Mouse (Mus musculus) liver, postnatal 0 days (tissue): ENCODE measurements around the gene Myt1l.

Experiments used
- CTCF ChIP-seq: sonication (generic); IDR thresholded peaks from 2 replicates; pipeline ENCODE4 v1.5.1; 2016; ENCODE audit warnings: antibody characterized with exemption, low read depth
- EP300 ChIP-seq: IDR thresholded peaks from 2 replicates; pipeline ENCODE4 v1.6.1; 2016; ENCODE audit warnings: antibody characterized with exemption, low read depth, mild to moderate bottlenecking

GRCm38 (mm10) chr12:29930591-29930990 lies 402.4 kb downstream of the Myt1l start:
- TF ChIP-seq CTCF (no peak), EP300 (no peak)
